Mouse (Mus musculus) heart, adult 11 months (tissue): ENCODE measurements around the gene Parp6.
A peak's percentile ranks its signal among the peaks of the same experiment; 100 is the strongest.

Experiments
- DNase-seq: peaks from one replicate; pipeline ENCODE4 v3.0.0; 2022

Gene Parp6

DNA sequence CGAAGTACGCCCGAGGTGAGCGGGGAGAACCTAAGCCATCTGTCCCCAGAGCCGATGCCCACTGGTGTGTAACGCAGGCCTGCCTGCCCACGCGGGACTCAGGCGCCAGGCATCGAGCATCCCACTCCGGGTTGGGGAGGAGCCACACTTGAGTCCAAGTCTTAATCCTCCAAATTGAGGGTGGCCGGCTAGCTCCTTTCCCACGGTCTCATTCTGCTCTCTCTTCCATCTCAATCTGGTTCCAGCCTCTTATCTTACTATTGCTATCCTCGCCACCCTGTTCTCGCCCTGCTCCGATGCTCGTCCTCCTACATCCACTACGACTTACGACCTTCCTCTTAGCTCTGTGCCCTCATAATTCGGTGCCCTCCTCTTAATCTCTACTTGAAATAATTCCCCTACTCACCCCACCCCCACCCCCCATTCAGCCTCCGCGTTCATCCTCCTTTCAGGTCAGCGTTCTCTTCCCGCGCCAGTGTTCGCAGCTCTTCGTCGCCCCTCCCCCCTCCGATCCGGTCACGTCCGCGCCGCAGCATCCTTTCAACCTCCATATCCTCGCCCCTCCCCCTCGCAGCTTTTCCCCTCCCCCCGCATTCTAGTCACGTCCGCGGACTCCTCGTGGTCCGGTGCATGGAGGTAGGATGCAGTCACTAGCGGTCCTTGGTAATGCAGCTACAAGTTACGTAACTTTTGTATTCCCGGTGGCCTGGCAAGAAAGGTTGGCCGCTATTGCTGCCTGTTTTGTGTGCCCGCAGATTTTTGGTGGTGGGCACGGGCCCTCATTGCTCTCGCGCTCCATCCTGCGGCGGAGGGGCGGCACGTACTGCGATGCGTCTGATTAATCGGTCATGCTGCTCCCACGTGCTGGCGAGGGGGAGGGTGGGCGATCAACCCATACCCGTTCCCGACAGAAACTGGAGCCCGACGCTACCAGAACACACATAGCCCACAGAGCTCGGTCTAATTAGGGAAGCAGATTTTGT lies 39.8 kb downstream of the Parp6 start:
- peak; percentile 97 for DNase-seq

GRCm38 (mm10) chr9:59658146-59658545 lies 41.1 kb downstream of the Parp6 start:
- DNase-seq = peak; percentile 82

- DNase-seq = peak; percentile 98
Observed at GRCm38 (mm10) chr9:59659036-59660026, 42.2 kb downstream of the Parp6 start.

- peak; percentile 97 for DNase-seq
Observed at GRCm38 (mm10) chr9:59660421-59660820, 43.3 kb downstream of the Parp6 start.

DNA sequence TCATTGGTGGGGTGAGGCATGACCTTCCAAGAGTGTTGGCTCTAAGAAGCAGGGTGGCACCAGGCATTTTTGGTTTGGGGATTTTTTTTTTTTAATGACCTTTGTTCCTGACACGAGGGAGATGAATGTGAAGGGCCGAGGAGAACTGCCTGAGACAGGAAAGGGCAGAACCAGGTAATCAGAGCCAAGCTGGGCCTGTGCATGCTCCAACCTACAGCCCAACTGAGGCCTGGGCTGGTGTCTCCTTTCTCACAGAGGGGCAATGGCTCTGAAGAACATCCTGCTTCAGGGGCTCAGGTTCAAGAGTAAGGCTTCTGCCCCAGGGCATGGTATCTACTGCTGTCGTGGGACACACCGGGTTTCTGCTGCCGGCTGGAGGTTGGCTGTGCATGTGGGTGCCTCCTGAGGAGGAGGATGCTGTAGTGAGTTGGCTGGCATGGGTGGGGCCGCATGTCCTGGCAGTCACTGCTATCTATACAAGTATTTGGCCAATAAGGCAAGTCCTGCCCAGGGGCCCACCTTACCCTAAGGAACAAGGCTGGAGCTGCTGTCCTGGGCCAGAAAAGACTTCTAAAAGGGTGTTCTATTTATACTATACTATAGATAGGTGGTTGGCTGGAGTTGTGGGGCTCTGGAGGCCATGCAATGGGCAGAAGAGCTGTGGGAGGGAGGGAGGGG lies 44.4 kb downstream of the Parp6 start:
- DNase-seq = peak; percentile 94

GRCm38 (mm10) chr9:59663226-59663625 lies 46.1 kb downstream of the Parp6 start:
- DNase-seq = peak; percentile 86

GRCm38 (mm10) chr9:59663957-59664356 lies 46.9 kb downstream of the Parp6 start:
- no peak for DNase-seq

DNA sequence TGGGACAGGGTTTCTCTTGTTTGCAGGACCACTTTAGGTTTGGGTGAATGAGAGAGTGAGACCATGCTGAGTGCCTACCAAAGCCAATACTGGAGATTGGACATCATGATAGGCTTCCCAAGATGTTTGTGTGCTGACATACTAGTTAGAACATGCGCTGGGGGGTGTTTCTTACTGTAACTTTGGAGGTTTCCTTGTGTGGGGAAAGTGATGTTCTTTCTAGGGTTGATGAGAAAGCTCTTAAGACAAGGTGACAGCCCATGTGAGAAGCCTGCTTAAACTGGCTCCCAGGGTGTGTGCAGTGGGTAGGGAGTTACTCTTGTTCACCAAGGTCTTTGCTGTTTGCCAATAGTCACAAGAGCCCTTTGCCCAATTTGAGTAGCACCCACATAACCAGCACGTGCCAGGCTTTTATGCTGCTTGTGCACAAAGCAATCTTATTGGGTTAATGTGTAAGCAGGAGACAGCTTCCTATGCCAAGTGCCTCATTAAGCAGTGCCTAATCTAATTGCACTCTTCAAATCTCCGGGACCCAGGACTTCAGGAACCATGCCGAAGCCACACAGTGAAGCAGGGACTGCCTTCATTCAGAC lies 47.7 kb downstream of the Parp6 start:
- DNase-seq = peak; percentile 85

DNA sequence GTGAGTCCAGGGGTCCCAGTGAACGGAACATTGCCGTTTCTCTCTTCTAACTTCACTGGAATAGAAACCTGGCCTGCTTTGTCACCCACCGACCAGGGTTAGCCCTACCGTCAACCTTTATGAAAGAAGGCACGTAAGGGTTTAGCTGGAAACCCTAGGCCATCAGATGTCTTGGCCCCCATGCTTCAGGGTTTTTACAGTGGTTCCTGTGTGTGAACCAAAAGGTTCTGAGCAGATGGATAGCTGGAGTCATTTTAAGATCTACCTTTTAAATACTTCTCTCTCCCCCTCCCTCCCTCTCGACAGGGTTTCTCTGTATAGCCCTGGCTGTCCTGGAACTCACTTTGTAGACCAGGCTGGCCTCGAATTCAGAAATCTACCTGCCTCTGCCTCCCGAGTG lies 48.9 kb downstream of the Parp6 start:
- peak; percentile 75 for DNase-seq

- peak; percentile 88 for DNase-seq
Observed at GRCm38 (mm10) chr9:59666813-59667212, 49.7 kb downstream of the Parp6 start.

DNA sequence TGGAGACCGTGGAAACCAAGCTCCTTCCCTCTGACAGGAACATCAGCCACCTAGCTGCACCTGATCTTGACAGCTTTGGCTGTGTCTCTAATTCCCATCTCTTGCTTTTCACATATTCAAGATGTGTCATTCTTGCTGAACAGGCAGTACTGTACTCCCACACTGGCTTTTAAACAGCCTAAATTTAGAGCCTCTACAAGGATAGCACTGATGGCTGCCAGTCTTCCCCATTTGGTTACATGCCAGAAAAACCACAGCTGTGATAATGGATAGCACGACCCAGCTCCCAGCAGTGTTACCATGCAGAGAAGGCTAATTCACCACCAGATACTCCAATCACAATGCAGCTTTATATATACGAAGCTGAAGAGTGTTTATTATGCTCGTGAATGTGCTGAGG lies 50.2 kb downstream of the Parp6 start:
- DNase-seq = peak; percentile 95

DNA sequence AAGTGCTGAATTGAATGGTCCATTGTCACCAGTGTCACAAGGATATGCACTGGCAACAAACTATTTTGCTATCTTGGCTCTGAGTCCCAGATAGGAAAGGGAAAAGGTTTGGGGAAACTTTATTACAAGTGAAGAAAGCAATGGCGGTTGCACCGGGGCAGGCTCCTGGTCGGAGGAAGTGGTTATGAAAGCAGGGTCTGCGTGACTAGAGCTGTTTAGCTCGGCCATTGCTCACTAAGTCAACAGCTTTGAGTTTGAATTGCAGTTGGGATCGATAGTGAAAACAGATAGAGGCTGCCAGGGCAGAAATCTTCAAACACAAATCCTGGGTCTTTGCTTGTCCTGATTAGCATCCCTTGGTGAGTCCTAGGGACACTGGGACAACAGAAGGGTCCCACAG lies 50.8 kb downstream of the Parp6 start:
- DNase-seq = no peak

GRCm38 (mm10) chr9:59668473-59668872 lies 51.4 kb downstream of the Parp6 start:
- peak; percentile 55 for DNase-seq

DNA sequence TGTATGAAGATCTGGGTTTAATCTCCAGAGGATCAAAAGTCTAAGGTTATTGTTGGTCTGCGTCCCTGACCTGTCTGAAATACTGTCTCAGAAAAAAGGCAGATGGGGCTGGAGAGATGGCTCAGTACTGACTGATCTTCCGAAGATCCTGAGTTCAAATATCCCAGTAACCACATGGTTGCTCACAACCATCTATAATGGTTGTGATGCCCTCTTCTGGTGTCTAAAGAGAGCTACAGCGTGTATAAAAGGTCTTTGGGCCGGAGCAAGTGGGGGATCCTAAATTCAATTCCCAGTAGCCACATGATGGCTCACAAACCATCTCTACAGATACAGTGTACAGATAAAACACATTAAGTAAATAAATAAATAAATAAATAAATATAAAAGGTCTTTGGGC lies 52.1 kb downstream of the Parp6 start:
- peak; percentile 50 for DNase-seq

DNA sequence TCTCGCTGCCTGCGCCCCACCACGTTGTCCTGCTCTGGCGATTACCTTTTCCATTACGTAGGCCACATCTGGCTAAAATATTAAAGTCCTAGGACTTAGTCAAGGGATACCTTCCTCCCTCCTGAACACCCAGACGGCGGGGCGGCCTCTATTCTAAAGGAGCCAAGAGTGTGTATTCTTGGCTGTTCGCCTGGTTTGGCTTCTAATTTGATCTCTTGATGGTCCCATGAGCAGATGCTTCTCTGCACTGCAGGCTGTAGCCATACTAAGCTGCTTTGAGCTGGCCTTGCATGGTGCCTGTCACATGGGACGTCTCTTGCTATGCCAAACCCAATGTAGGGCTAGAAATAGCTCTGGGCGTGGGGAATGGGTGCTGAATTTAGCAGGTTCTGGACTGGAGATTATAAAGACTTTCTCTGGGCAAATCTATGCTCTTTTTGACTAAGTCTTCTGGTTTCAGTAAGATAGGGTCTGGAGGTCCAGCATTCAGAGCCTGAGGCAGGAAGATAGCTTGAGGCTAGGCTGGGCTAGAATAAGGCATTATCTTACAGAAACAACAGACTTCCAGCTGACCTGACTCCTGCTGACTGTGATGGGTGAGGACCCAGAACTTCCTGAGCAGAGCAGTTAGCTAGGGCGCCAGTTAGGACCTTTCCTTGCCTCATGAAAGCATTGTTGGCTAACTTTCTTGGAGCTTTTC lies 55.3 kb downstream of the Parp6 start:
- peak; percentile 98 for DNase-seq

GRCm38 (mm10) chr9:59673427-59673826 lies 56.3 kb downstream of the Parp6 start:
- no peak for DNase-seq

GRCm38 (mm10) chr9:59675598-59675997 lies 58.5 kb downstream of the Parp6 start:
- peak; percentile 96 for DNase-seq

GRCm38 (mm10) chr9:59678313-59678712 lies 61.2 kb downstream of the Parp6 start:
- DNase-seq = peak; percentile 94

DNA sequence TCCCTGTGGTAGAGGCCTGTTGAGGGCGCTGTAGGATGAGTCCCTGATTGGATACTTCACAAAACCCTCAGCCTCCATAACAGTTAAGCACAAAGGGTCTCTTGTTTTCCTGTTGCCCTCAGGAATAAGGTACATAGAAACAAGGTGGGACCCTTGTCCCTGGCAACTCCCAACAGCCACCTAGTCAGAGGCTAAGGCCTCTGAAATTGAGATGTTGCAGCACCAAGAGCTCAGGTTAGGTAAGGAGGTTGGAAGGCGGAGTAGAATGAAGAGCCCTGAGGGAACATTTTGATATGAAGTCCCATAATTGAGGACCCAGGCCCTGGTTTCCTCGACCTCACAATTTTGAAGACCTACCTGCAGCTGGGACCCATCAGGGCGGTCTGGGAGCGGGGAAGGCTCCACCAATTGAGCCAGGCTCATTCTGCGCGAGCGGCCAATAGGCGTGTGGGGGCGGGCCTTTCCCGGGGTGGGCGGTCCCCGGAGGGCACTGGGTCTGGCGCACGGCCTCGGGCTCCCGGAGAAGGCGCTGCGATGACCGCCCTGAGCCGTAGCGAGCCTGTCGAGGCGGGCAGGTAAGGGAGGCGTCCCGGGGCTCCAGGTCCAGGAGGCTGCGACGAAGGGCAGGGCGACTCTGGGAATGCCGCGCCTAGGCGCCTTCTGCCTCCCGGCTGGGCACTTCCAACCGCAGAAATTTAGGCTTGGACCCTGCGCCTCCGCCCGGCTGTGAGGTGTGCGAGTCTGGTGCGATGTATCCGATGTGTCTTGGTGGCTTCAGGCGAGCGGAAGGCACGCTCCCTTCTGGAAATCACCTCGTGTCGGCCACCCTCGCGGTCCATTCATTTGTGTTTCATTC lies 62.8 kb downstream of the Parp6 start, which contains the start of gene Gramd2:
Gene Gramd2 (plus strand): TSS at position 467 of the 856 bp plus-strand sequence.
- DNase-seq = peak; percentile 98

GRCm38 (mm10) chr9:59680534-59680875 lies 63.4 kb downstream of the Parp6 start:
- DNase-seq = no peak

DNA sequence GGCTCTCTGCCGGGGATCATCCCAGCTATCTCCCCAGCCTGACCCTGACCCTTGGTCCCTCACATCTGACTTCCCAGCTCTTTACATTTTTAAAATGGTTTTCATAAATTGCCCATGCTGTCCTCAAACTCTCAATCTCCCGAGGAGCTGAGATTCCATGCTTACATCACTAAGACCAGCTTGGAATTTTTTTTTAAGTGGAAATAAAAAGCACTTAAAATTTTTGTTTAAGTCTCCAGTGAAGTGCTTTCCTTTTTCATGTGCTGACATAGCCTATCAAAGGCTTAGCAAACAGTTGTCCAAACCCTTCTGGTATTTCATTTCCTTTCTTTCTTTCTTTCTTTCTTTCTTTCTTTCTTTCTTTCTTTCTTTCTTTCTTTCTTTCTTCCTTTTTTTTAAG lies 66.9 kb downstream of the Parp6 start:
- DNase-seq = no peak
